Mouse (Mus musculus) CH12.LX (cell line): ENCODE measurements around the gene Msi2. TPM values are rescaled to one million over a fixed set of nuclear protein-coding genes. Genes with fewer than 3 reads are reported as not detected.

Experiments
- DNase-seq: peaks from one replicate; pipeline ENCODE4 v3.0.0-alpha.2; 2013; ENCODE audit errors: extremely low read depth
- H3K27ac ChIP-seq: 2 replicates; pipeline ENCODE4 v1.5.1; 2012; ENCODE audit warnings: low read depth, mild to moderate bottlenecking, control low read depth, moderate library complexity; ENCODE audit not compliant: insufficient read depth
- H3K27me3 ChIP-seq: replicated peaks from 2 replicates; pipeline ENCODE3; 2012; ENCODE audit warnings: inconsistent platforms
- H3K36me3 ChIP-seq, 2 experiments: replicated peaks in 1 of 2; 2 replicates each; pipeline versions ENCODE3 to v1.6.1; 2012; ENCODE audit warnings: inconsistent platforms in 1 of 2, low read length in 1 of 2, mild to moderate bottlenecking in 1 of 2, mixed read lengths in 1 of 2, moderate library complexity in 1 of 2; ENCODE audit not compliant: control insufficient read depth in 1 of 2, insufficient read depth in 1 of 2
- H3K4me1 ChIP-seq, 2 experiments: 2 replicates each; pipeline ENCODE4 v1.6.1; 2012; ENCODE audit warnings: inconsistent platforms in 1 of 2, moderate library complexity in 1 of 2; ENCODE audit not compliant: insufficient read depth in 2 of 2, control insufficient read depth in 1 of 2
- H3K4me2 ChIP-seq: 2 replicates; pipeline ENCODE4 v1.6.1; 2012; ENCODE audit warnings: low read depth, mild to moderate bottlenecking, control low read depth; ENCODE audit not compliant: poor library complexity, insufficient read depth, severe bottlenecking
- H3K4me3 ChIP-seq, 3 experiments: fragments of 150-350 bp in 1 of 3; sonication (generic) in 1 of 3; replicated peaks in 1 of 3; 2 replicates each; pipeline versions ENCODE3 to v1.5.1; 2011 to 2012; ENCODE audit warnings: low read depth in 2 of 3, low read length in 2 of 3, mild to moderate bottlenecking in 2 of 3, moderate library complexity in 2 of 3, control low read depth in 1 of 3, improper control_type of control experiment in 1 of 3, inconsistent platforms in 1 of 3, mixed read lengths in 1 of 3; ENCODE audit not compliant: poor library complexity in 1 of 3
- H3K79me2 ChIP-seq: replicated peaks from 2 replicates; pipeline ENCODE4 v1.6.1; 2012; ENCODE audit warnings: mild to moderate bottlenecking, moderate library complexity; ENCODE audit not compliant: control insufficient read depth, poor library complexity, insufficient read depth, severe bottlenecking; ENCODE audit errors: extremely low read depth
- H3K9ac ChIP-seq: 2 replicates; pipeline ENCODE4 v1.6.1; 2012; ENCODE audit warnings: low read depth, mild to moderate bottlenecking, control low read depth, moderate library complexity; ENCODE audit not compliant: insufficient read depth
- H3K9me3 ChIP-seq: replicated peaks from 2 replicates; pipeline ENCODE3; 2012; ENCODE audit warnings: low read length, inconsistent platforms, mixed read lengths
- E2F4 ChIP-seq: IDR thresholded peaks from 2 replicates; pipeline ENCODE4 v1.6.1; 2011; ENCODE audit warnings: low read depth, low read length, improper control_type of control experiment; ENCODE audit not compliant: insufficient replicate concordance
- ETS1 ChIP-seq: conservative IDR thresholded peaks from 2 replicates; pipeline ENCODE4 v1.6.1; 2012; ENCODE audit warnings: low read depth, mild to moderate bottlenecking, inconsistent platforms, low read length, improper control_type of control experiment, moderate library complexity
- HCFC1 ChIP-seq: IDR thresholded peaks from 2 replicates; pipeline ENCODE4 v1.6.1; 2012; ENCODE audit warnings: low read depth, mild to moderate bottlenecking, inconsistent platforms, low read length, improper control_type of control experiment
- IRF4 ChIP-seq: IDR thresholded peaks from 2 replicates; pipeline ENCODE4 v1.6.1; 2014; ENCODE audit warnings: low read depth, mild to moderate bottlenecking, inconsistent platforms, low read length, improper control_type of control experiment
- JUN ChIP-seq: IDR thresholded peaks from 2 replicates; pipeline ENCODE4 v1.6.1; 2011; ENCODE audit warnings: low read depth, mild to moderate bottlenecking, low read length, improper control_type of control experiment, moderate library complexity; ENCODE audit not compliant: insufficient read depth
- KAT2A ChIP-seq: IDR thresholded peaks from 2 replicates; pipeline ENCODE4 v1.6.1; 2012; ENCODE audit warnings: low read length, improper control_type of control experiment, inconsistent platforms; ENCODE audit not compliant: insufficient replicate concordance
- MAX ChIP-seq: IDR thresholded peaks from 2 replicates; pipeline ENCODE4 v1.6.1; 2011; ENCODE audit warnings: low read length, improper control_type of control experiment
- MAZ ChIP-seq: IDR thresholded peaks from 2 replicates; pipeline ENCODE4 v1.6.1; 2012; ENCODE audit warnings: low read depth, mild to moderate bottlenecking, inconsistent platforms, low read length, improper control_type of control experiment, moderate library complexity
- MEF2A ChIP-seq: IDR thresholded peaks from 2 replicates; pipeline ENCODE4 v1.6.1; 2014; ENCODE audit warnings: low read depth, mild to moderate bottlenecking, inconsistent platforms, low read length, improper control_type of control experiment, borderline replicate concordance
- MYC ChIP-seq: IDR thresholded peaks from 2 replicates; pipeline ENCODE4 v1.6.1; 2011; ENCODE audit warnings: low read depth, mild to moderate bottlenecking, improper control_type of control experiment, low read length
- NRF1 ChIP-seq: IDR thresholded peaks from 2 replicates; pipeline ENCODE4 v1.6.1; 2014; ENCODE audit warnings: low read depth, mild to moderate bottlenecking, inconsistent platforms, low read length, improper control_type of control experiment, moderate library complexity
- RCOR1 ChIP-seq: conservative IDR thresholded peaks from 2 replicates; pipeline ENCODE4 v1.6.1; 2012; ENCODE audit warnings: low read depth, mild to moderate bottlenecking, inconsistent platforms, low read length, improper control_type of control experiment
- SIN3A ChIP-seq: IDR thresholded peaks from 2 replicates; pipeline ENCODE4 v1.6.1; 2012; ENCODE audit warnings: low read length, improper control_type of control experiment, inconsistent platforms
- TCF12 ChIP-seq: IDR thresholded peaks from 2 replicates; pipeline ENCODE4 v1.6.1; 2014; ENCODE audit warnings: low read depth, mild to moderate bottlenecking, inconsistent platforms, low read length, improper control_type of control experiment
- USF2 ChIP-seq: conservative IDR thresholded peaks from 2 replicates; pipeline ENCODE4 v1.6.1; 2011; ENCODE audit warnings: low read depth, low read length, improper control_type of control experiment
- dilution Hi-C: fragments of 300-500 bp; cut with MboI; formaldehyde crosslinking; loops from 2 replicates; pipeline ENCODE4 v1.14.3; 2020; ENCODE audit warnings: low sequenced_read_pairs; ENCODE audit not compliant: extremely low pct_unique_long_range_greater_than_20kb, extremely low pct_ligation_motif_present
- in situ Hi-C: fragments of 300-500 bp; cut with MboI; formaldehyde crosslinking; loops from 3 replicates; pipeline ENCODE4 v1.14.3; 2019; ENCODE audit warnings: low sequenced_read_pairs, low pct_ligation_motif_present, low pct_unique_long_range_greater_than_20kb, mixed read lengths
- polyA plus RNA-seq: library from polyadenylated mRNA; unstranded; fragments of >175 nt; gene quantifications from 2 replicates; pipeline ENCODE4 v1.2.1, GENCODE M21; 2012; ENCODE audit warnings: low read depth; ENCODE audit not compliant: insufficient read length
- total RNA-seq, 2 experiments: library from RNA; depleted of rRNA; stranded (reverse); fragments of 300-350 nt in 1 of 2; fragments of >200 nt in 1 of 2; gene quantifications; 2 replicates each; pipeline ENCODE4 v1.2.3; 2012 to 2014

The Msi2 gene
- total and polyA plus RNA-seq, 3 experiments = 40.3 to 73.1 (median 52.6) TPM

GRCm38 (mm10) chr11:88626576-88626975, 91.7 kb downstream of the Msi2 start:
- no peak for DNase-seq
- dilution Hi-C loops (no loop called here), in situ Hi-C loops (loop anchor here (10.0 kb wide), 1 partner anchor 58 kb away; no protein-coding TSS in a partner anchor)
- Histone ChIP-seq H3K9me3 (no peaks in the 10 kb centered on the region), H3K9ac (no peak overlapping the region), H3K4me2 (no peak overlapping the region), H3K27me3 (no peaks in the 10 kb centered on the region), H3K4me1 (peaks cover 42 to 98% of the 10 kb centered on the region in 2 experiments), H3K36me3 (peaks cover 11 to 71% of the 10 kb centered on the region in 2 experiments), H3K4me3 (no peak overlapping the region), H3K79me2 (peaks cover 32% of the 10 kb centered on the region), H3K27ac (0 out of 2 replicates have a peak overlapping the region, but pooled peaks have one; percentile 19)
- TF ChIP-seq E2F4 (no peak), HCFC1 (no peak), SIN3A (no peak), MEF2A (no peak), RCOR1 (no peak), TCF12 (no peak), KAT2A (no peak), MAX (no peak), MAZ (no peak), NRF1 (no peak), JUN (no peak), MYC (no peak), USF2 (no peak), IRF4 (no peak)

GRCm38 (mm10) chr11:88626061-88626460, 92.3 kb downstream of the Msi2 start:
- peaks cover 11 to 75% of the 10 kb centered on the region in 2 experiments for H3K36me3 ChIP-seq
- TF ChIP-seq ETS1 = no peak
- TF ChIP-seq, all 38 proteins: peak for 0
- dilution Hi-C loops (no loop called here), in situ Hi-C loops (loop anchor here (10.0 kb wide), 1 partner anchor 59 kb away; no protein-coding TSS in a partner anchor)
- Histone ChIP-seq H3K79me2 (peaks cover 33% of the 10 kb centered on the region), H3K9me3 (no peaks in the 10 kb centered on the region), H3K27ac (no peak overlapping the region), H3K27me3 (no peaks in the 10 kb centered on the region), H3K9ac (no peak overlapping the region), H3K4me1 (peaks cover 43 to 98% of the 10 kb centered on the region in 2 experiments), H3K4me3 (no peak overlapping the region), H3K4me2 (no peak overlapping the region)
- no peak for DNase-seq
